Mouse (Mus musculus) forebrain, postnatal 0 days (tissue): Measurements from ENCODE around the gene Gm42417. TPM values are rescaled to one million over a fixed set of nuclear protein-coding genes. Genes with fewer than 3 reads are reported as not detected.
"Not testable (repeated sequence)": the region's sequence is repeated elsewhere in the genome, so short reads cannot be mapped to it uniquely, and the experiment has no call there.

Experiments used
- ATAC-seq: fragments of 200-750 bp; cut with Nextera tagmentation; 2 replicates; pipeline ENCODE4 v1.8.0; 2017; ENCODE audit warnings: mild to moderate bottlenecking, moderate library complexity
- DNase-seq: peaks from one replicate; pipeline ENCODE4 v3.0.0-alpha.2; 2015
- H3K27ac ChIP-seq: fragments of 300-500 bp; sonication (generic); 2 replicates; pipeline ENCODE4 v1.5.1; 2014; ENCODE audit warnings: low read depth, mild to moderate bottlenecking, antibody characterized with exemption, low read length, moderate library complexity, mixed read lengths
- H3K27me3 ChIP-seq: fragments of 300-500 bp; sonication (generic); 2 replicates; pipeline ENCODE4 v1.6.1; 2014; ENCODE audit warnings: mild to moderate bottlenecking, low read length, mixed read lengths; ENCODE audit not compliant: insufficient read depth
- H3K36me3 ChIP-seq: fragments of 300-500 bp; sonication (generic); 2 replicates; pipeline ENCODE4 v1.6.1; 2014; ENCODE audit warnings: mild to moderate bottlenecking, moderate library complexity; ENCODE audit not compliant: insufficient read depth
- H3K4me1 ChIP-seq: fragments of 300-500 bp; sonication (generic); 2 replicates; pipeline ENCODE4 v1.6.1; 2014; ENCODE audit warnings: antibody characterized with exemption; ENCODE audit not compliant: insufficient read depth
- H3K4me2 ChIP-seq: fragments of 300-500 bp; sonication (generic); 2 replicates; pipeline ENCODE4 v1.6.1; 2014; ENCODE audit warnings: low read depth, mild to moderate bottlenecking, moderate library complexity
- H3K4me3 ChIP-seq: fragments of 300-500 bp; sonication (generic); 2 replicates; pipeline ENCODE4 v1.5.1; 2014; ENCODE audit warnings: low read depth, low read length, mixed read lengths
- H3K9ac ChIP-seq: fragments of 300-500 bp; sonication (generic); 2 replicates; pipeline ENCODE4 v1.6.1; 2014; ENCODE audit warnings: mild to moderate bottlenecking
- H3K9me3 ChIP-seq: fragments of 300-500 bp; sonication (generic); 2 replicates; pipeline ENCODE4 v1.6.1; 2016; ENCODE audit warnings: low read length
- CTCF ChIP-seq: sonication (generic); IDR thresholded peaks from 2 replicates; pipeline ENCODE4 v1.5.1; 2016; ENCODE audit warnings: antibody characterized with exemption, control low read depth, low read depth
- WGBS: fragments of 180-500 bp; shearing (Covaris S2); extraction: QIAGEN DNeasy Blood & Tissue Kit; methylation state at CpG from one replicate; pipeline ENCODE4 v1.1.7; 2014; 5-methylcytosine and 5-hydroxymethylcytosine counted together
- polyA plus RNA-seq: library from polyadenylated mRNA; unstranded; fragments of >200 nt; fragmentation: Nextera tagmentation; extraction: Ambion mirVana; gene quantifications from 2 replicates; pipeline ENCODE4 v1.2.1, GENCODE M21; 2015
- total RNA-seq: library from RNA; depleted of rRNA; stranded (reverse); fragments of >200 nt; gene quantifications from 2 replicates; pipeline ENCODE4 v1.2.3, GENCODE M21; 2014

The Gm42417 gene
- total and polyA plus RNA-seq, 2 experiments from 2014 or later, result 0.27 to 0.38 TPM

GRCm38 (mm10) chr1:36545382-36545781 lies 6.2 kb upstream of the Gm42417 start:
- Histone ChIP-seq H3K27me3 (no peaks in the 10 kb centered on the region), H3K4me1 (peaks cover 4% of the 10 kb centered on the region; the same call in 1 of the 2 replicates), H3K27ac (no peak overlapping the region), H3K9ac (no peak overlapping the region), H3K4me3 (no peak overlapping the region), H3K9me3 (no peaks in the 10 kb centered on the region), H3K36me3 (peaks cover 32% of the 10 kb centered on the region), H3K4me2 (no peak overlapping the region)
- TF ChIP-seq CTCF, result no peak
- ATAC-seq (no peak), DNase-seq (no peak)
- 86% methylated on average over 2 of the region's 2 CpGs for WGBS

GRCm38 (mm10) chr1:36542925-36543324 lies 3.7 kb upstream of the Gm42417 start:
- DNase-seq, result no peak
- no peak for TF ChIP-seq CTCF
- H3K4me2 ChIP-seq, result no peak overlapping the region
- no peak overlapping the region for H3K27ac ChIP-seq
- WGBS, result 91% methylated on average over 9 of the region's 9 CpGs
- ATAC-seq, result no peak
- no peaks in the 10 kb centered on the region for H3K9me3 ChIP-seq
- peaks cover 12% of the 10 kb centered on the region for H3K36me3 ChIP-seq
- H3K9ac ChIP-seq, result no peak overlapping the region
- no peaks in the 10 kb centered on the region for H3K27me3 ChIP-seq
- H3K4me1 ChIP-seq, result peaks cover 4% of the 10 kb centered on the region; the same call in 1 of the 2 replicates
- no peak overlapping the region for H3K4me3 ChIP-seq

DNA sequence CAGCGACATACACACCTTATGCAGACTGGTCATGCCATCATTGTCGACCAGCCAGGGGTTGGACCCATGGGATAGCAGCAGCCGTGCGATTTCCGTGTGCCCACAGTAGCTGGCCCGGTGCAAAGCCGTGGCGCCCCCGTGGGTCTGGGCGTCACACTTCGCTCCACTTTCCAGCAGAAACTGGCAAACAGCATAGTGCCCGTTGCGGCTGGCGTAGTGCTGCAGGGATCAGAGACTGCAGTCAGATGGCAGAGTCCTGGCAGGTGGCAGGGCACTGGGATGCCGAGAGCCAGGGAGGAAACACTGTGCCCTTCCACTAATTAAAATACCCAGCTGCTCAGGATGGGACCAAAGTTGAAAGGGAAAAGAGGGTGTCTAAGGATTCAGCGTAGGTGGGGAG lies 2.6 kb upstream of the Gm42417 start:
- Histone ChIP-seq H3K27ac (no peak overlapping the region), H3K4me1 (no peaks in the 10 kb centered on the region; the same call in 1 of the 2 replicates), H3K36me3 (peaks cover 16% of the 10 kb centered on the region), H3K4me2 (no peak overlapping the region), H3K27me3 (no peaks in the 10 kb centered on the region), H3K9me3 (no peaks in the 10 kb centered on the region), H3K4me3 (no peak overlapping the region), H3K9ac (no peak overlapping the region)
- ATAC-seq (no peak), DNase-seq (no peak)
- no peak for TF ChIP-seq CTCF
- WGBS, result 85% methylated on average over 16 of the region's 16 CpGs

GRCm38 (mm10) chr1:36540807-36541206 lies 1.6 kb upstream of the Gm42417 start:
- WGBS, result 93% methylated on average over 12 of the region's 12 CpGs
- Histone ChIP-seq H3K4me3 (no peak overlapping the region), H3K4me1 (no peaks in the 10 kb centered on the region), H3K9me3 (no peaks in the 10 kb centered on the region), H3K9ac (no peak overlapping the region), H3K36me3 (peaks cover 16% of the 10 kb centered on the region), H3K27ac (no peak overlapping the region), H3K4me2 (no peak overlapping the region), H3K27me3 (no peaks in the 10 kb centered on the region)
- no peak for TF ChIP-seq CTCF
- ATAC-seq (no peak), DNase-seq (no peak)

DNA sequence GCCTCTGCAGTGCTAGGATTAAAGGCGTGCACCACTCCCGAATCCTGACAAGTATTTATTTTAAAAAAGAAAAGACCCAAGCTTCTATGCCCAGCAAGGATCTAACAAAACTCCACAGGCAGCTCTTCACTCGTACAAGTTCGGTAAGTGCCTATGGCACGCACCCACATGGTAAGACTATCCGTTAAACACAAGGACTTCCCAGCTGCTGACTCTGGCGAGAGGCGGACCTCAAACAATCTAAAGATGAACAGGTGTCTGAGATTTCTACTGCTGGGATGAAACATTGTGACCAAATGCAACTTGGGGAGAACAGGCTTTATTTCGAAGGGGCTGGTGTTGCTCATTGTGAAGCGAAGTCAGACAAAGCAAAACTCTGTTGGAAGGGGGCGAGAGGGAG lies 903 bp upstream of the Gm42417 start:
- DNase-seq, result no peak
- no peak overlapping the region for H3K27ac ChIP-seq
- no peak overlapping the region for H3K4me3 ChIP-seq
- no peak overlapping the region for H3K4me2 ChIP-seq
- H3K9me3 ChIP-seq, result no peaks in the 10 kb centered on the region
- no peaks in the 10 kb centered on the region for H3K27me3 ChIP-seq
- no peaks in the 10 kb centered on the region for H3K4me1 ChIP-seq
- WGBS, result 90% methylated on average over 11 of the region's 11 CpGs
- H3K9ac ChIP-seq, result no peak overlapping the region
- no peak for TF ChIP-seq CTCF
- peaks cover 16% of the 10 kb centered on the region for H3K36me3 ChIP-seq
- no peak for ATAC-seq

- H3K4me1 ChIP-seq, result no peaks in the 10 kb centered on the region
- H3K9me3 ChIP-seq, result no peaks in the 10 kb centered on the region
- no peak overlapping the region for H3K9ac ChIP-seq
- 79% methylated on average over 4 of the region's 4 CpGs for WGBS
- H3K4me2 ChIP-seq, result no peak overlapping the region
- DNase-seq (no peak), ATAC-seq (no peak)
- peaks cover 16% of the 10 kb centered on the region for H3K36me3 ChIP-seq
- no peaks in the 10 kb centered on the region for H3K27me3 ChIP-seq
- no peak overlapping the region for H3K4me3 ChIP-seq
- H3K27ac ChIP-seq, result no peak overlapping the region
- no peak for TF ChIP-seq CTCF
Measured at GRCm38 (mm10) chr1:36538727-36539126, 502 bp downstream of the Gm42417 start.

DNA sequence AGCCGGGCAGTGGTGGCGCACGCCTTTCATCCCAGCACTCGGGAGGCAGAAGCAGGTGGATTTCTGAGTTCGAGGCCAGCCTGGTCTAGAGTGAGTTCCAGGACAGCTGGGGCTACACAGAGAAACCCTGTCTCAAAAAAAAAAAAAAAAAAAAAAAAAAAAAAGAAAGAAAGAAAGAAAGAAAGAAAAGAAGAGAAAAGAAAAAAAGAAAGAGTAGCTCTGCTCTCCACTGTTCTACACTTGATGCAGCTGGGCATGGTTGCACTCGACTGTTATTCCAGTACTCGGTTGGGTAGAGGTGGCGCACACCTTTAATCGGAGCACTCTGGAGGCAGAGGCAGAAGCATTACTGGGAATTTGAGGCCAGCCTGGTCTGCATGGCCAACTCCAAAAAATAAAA lies 2.4 kb downstream of the Gm42417 start, which contains the start of gene Ankrd23:
Ankrd23 (minus strand) TSS at position 101 of the 400 bp plus-strand sequence.
- 97% methylated on average over 9 of the region's 9 CpGs for WGBS

GRCm38 (mm10) chr1:36536397-36536728 lies 2.9 kb downstream of the Gm42417 start:
- no peak for TF ChIP-seq CTCF
- Histone ChIP-seq H3K4me1 (no peaks in the 10 kb centered on the region), H3K27ac (no peak overlapping the region), H3K27me3 (no peaks in the 10 kb centered on the region), H3K9ac (no peak overlapping the region), H3K36me3 (peaks cover 10% of the 10 kb centered on the region), H3K9me3 (no peaks in the 10 kb centered on the region), H3K4me3 (no peak overlapping the region), H3K4me2 (no peak overlapping the region)
- no peak for DNase-seq
- WGBS, result 86% methylated on average over 8 of the region's 8 CpGs
- no peak for ATAC-seq

More for the DNA sequence above, 2.4 kb downstream of the Gm42417 start, which contains the start of gene Ankrd23:
- ATAC-seq, H3K4me1 ChIP-seq, DNase-seq, H3K27me3 ChIP-seq, H3K4me3 ChIP-seq, H3K9ac ChIP-seq, H3K27ac ChIP-seq, H3K4me2 ChIP-seq, H3K9me3 ChIP-seq: not testable (repeated sequence)
- H3K36me3 ChIP-seq, result peaks cover 14% of the 10 kb centered on the region
